Mouse (Mus musculus) limb, embryonic 12.5 days (tissue): Measurements from ENCODE around the gene Mien1. TPM values are rescaled to one million over a fixed set of nuclear protein-coding genes. Genes with fewer than 3 reads are reported as not detected.
A peak's percentile ranks its signal among the peaks of the same experiment; 100 is the strongest.

Experiments used
- ATAC-seq: fragments of 200-750 bp; cut with Nextera tagmentation; 2 replicates; pipeline ENCODE4 v1.8.0; 2017; ENCODE audit warnings: low read depth, moderate TSS enrichment; ENCODE audit not compliant: insufficient number of reproducible peaks, insufficient read depth, low FRiP score, low TSS enrichment
- H3K27ac ChIP-seq: fragments of 300-500 bp; sonication (generic); 2 replicates; pipeline ENCODE4 v1.5.1; 2016; ENCODE audit warnings: mild to moderate bottlenecking, moderate library complexity
- H3K27me3 ChIP-seq: fragments of 300-500 bp; sonication (generic); 2 replicates; pipeline ENCODE4 v1.6.1; 2016; ENCODE audit warnings: mild to moderate bottlenecking, moderate library complexity
- H3K36me3 ChIP-seq: fragments of 300-500 bp; sonication (generic); 2 replicates; pipeline ENCODE4 v1.6.1; 2016; ENCODE audit warnings: mild to moderate bottlenecking, moderate library complexity
- H3K4me1 ChIP-seq: fragments of 300-500 bp; sonication (generic); replicated peaks from 2 replicates; pipeline ENCODE4 v1.6.1; 2016
- H3K4me2 ChIP-seq: fragments of 300-500 bp; sonication (generic); 2 replicates; pipeline ENCODE4 v1.6.1; 2016; ENCODE audit warnings: mild to moderate bottlenecking, moderate library complexity
- H3K4me3 ChIP-seq: fragments of 300-500 bp; sonication (generic); replicated peaks from 2 replicates; pipeline ENCODE4 v1.5.1; 2016; ENCODE audit warnings: mild to moderate bottlenecking
- H3K9ac ChIP-seq: fragments of 300-500 bp; sonication (generic); replicated peaks from 2 replicates; pipeline ENCODE4 v1.6.1; 2016; ENCODE audit warnings: mild to moderate bottlenecking, moderate library complexity
- H3K9me3 ChIP-seq: fragments of 300-500 bp; sonication (generic); 2 replicates; pipeline ENCODE4 v1.6.1; 2016; ENCODE audit warnings: mild to moderate bottlenecking, moderate library complexity
- WGBS: fragments of 180-500 bp; shearing (Covaris S2); methylation state at CpG from one replicate; pipeline ENCODE4 v1.1.7; 2016; 5-methylcytosine and 5-hydroxymethylcytosine counted together
- polyA plus RNA-seq: library from polyadenylated mRNA; unstranded; fragments of >200 nt; fragmentation: Nextera tagmentation; extraction: Ambion mirVana; gene quantifications from 2 replicates; pipeline ENCODE4 v1.2.1, GENCODE M21; 2016

The Mien1 gene
- polyA plus RNA-seq, 1 experiment from 2014 or later = 79.8 TPM

DNA sequence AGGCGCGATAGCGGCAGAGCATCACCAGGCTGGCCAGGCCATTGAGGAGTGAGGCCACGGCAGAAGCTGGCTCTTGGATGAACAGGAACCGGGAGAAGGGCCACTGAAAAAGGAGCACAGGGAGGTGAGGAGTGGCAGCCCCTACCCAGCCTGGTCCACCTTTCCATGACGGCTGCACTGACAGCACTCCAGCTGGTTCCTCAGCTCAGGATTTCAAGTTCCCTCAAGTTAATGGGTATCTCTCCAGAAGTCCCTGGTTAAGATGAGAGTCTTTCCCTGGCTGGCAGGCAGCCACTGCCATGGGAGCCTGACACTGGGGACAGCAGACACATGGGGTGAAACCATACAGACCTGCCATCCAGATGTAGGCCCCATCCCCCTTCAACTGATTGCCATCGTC is 40.8 kb downstream of the Mien1 start:
- Histone ChIP-seq H3K4me1 (peaks cover 15% of the 10 kb centered on the region), H3K36me3 (peaks cover 5% of the 10 kb centered on the region; the same call in 1 of the 2 replicates), H3K27ac (no peak overlapping the region), H3K9me3 (no peaks in the 10 kb centered on the region), H3K9ac (no peak overlapping the region), H3K27me3 (peaks cover 10% of the 10 kb centered on the region), H3K4me3 (no peak overlapping the region), H3K4me2 (no peak overlapping the region)
- ATAC-seq = no peak
- WGBS = 84% methylated on average over 7 of the region's 7 CpGs

DNA sequence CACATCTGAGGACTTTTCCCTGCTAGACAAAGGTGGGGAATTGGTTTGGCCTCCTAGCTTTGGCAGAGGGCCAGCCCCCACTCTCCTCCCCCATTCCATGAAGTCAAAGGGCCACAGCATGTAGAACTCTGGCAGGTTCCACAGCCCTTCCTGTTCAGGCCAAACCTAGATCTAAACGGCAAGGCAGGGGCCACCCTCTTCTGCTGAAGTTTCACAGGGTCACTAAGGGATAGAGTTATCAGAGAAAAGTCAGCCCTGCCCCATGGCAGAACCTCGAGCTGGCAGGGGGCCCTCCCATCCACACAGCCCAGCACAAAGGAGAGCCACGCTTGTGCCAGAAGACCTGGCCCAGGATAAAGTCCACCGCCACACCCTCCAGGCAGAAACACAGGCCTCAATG is 43.8 kb downstream of the Mien1 start:
- peaks cover 5% of the 10 kb centered on the region; the same call in 1 of the 2 replicates for H3K36me3 ChIP-seq
- H3K4me1 ChIP-seq = peaks cover 13% of the 10 kb centered on the region
- H3K27me3 ChIP-seq = peaks cover 39% of the 10 kb centered on the region
- no peak for ATAC-seq
- H3K27ac ChIP-seq = no peak overlapping the region
- no peak overlapping the region for H3K4me3 ChIP-seq
- 62% methylated on average over 4 of the region's 4 CpGs for WGBS
- H3K4me2 ChIP-seq = no peak overlapping the region
- H3K9me3 ChIP-seq = no peaks in the 10 kb centered on the region
- no peak overlapping the region for H3K9ac ChIP-seq

DNA sequence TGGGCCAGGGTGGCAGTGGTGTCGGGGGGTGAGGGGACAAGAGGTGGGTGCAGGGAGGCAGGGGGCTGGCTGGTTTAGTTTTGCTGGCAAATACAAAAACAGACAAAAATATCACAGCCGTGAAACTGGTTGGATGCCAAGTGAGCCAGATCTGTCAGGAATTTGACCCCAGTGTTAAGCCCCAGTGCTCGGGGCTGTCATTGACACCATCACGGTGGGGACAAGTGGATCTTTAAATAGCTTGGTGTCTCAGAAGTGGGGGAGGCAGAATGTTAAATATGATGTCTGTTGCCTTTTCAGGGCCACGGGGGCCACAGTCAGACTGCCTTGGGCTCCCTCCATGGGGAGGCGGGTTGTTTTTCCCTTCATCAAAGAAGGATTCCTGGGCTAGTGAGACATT is 44.5 kb downstream of the Mien1 start:
- H3K4me2 ChIP-seq = no peak overlapping the region
- no peak overlapping the region for H3K4me3 ChIP-seq
- no peak for ATAC-seq
- H3K9me3 ChIP-seq = no peaks in the 10 kb centered on the region
- peaks cover 5% of the 10 kb centered on the region; the same call in 1 of the 2 replicates for H3K36me3 ChIP-seq
- no peak overlapping the region for H3K9ac ChIP-seq
- peaks cover 47% of the 10 kb centered on the region for H3K27me3 ChIP-seq
- H3K27ac ChIP-seq = no peak overlapping the region
- WGBS = 51% methylated on average over 6 of the region's 6 CpGs
- H3K4me1 ChIP-seq = peaks cover 13% of the 10 kb centered on the region

DNA sequence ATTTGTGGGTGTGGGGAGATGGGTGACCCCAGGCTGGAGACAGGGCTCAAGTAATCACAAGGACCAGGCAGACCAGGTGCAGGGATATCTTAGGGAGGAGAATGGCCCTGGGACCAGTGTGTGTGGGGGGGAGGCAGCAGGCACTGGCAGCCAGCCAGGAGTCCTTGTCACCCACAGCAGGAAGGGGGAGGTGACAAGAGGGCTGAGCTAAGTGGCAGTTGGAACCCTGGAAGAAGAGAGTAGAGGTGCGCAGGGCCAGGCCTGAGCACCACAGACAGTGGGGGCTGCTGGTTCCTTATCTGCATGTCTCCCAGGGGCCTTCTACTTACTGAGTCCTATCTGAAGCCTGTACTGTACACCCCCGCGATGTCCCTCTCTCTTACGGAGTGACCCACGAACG is 45.5 kb downstream of the Mien1 start:
- H3K27me3 ChIP-seq = peaks cover 56% of the 10 kb centered on the region
- peaks cover 13% of the 10 kb centered on the region for H3K4me1 ChIP-seq
- H3K9ac ChIP-seq = no peak overlapping the region
- H3K36me3 ChIP-seq = peaks cover 5% of the 10 kb centered on the region; the same call in 1 of the 2 replicates
- no peak overlapping the region for H3K27ac ChIP-seq
- 75% methylated on average over 6 of the region's 6 CpGs for WGBS
- ATAC-seq = no peak
- H3K4me3 ChIP-seq = no peak overlapping the region
- H3K9me3 ChIP-seq = no peaks in the 10 kb centered on the region
- no peak overlapping the region for H3K4me2 ChIP-seq

GRCm38 (mm10) chr11:98392645-98393044 is 46.1 kb downstream of the Mien1 start:
- Histone ChIP-seq H3K27ac (peak overlapping the region; percentile 23; the same call in 1 of the 2 replicates), H3K36me3 (peaks cover 3% of the 10 kb centered on the region; the same call in 1 of the 2 replicates), H3K9ac (0 out of 2 replicates have a peak overlapping the region, but pooled peaks have one; percentile 23), H3K4me2 (no peak overlapping the region), H3K27me3 (peaks cover 63% of the 10 kb centered on the region), H3K4me3 (no peak overlapping the region), H3K4me1 (peaks cover 13% of the 10 kb centered on the region), H3K9me3 (no peaks in the 10 kb centered on the region)
- ATAC-seq = no peak
- WGBS = 43% methylated on average over 4 of the region's 4 CpGs

- H3K27me3 ChIP-seq = peaks cover 69% of the 10 kb centered on the region
- H3K27ac ChIP-seq = peak overlapping the region; percentile 23; the same call in 1 of the 2 replicates
- H3K4me3 ChIP-seq = no peak overlapping the region
- no peaks in the 10 kb centered on the region for H3K9me3 ChIP-seq
- H3K9ac ChIP-seq = peak overlapping the region; percentile 18; the same call in 1 of the 2 replicates
- WGBS = 11% methylated on average over 8 of the region's 8 CpGs
- H3K4me1 ChIP-seq = peaks cover 13% of the 10 kb centered on the region
- no peak overlapping the region for H3K4me2 ChIP-seq
- no peak for ATAC-seq
- H3K36me3 ChIP-seq = no peaks in the 10 kb centered on the region
Observed at GRCm38 (mm10) chr11:98392034-98392433, 46.8 kb downstream of the Mien1 start.

DNA sequence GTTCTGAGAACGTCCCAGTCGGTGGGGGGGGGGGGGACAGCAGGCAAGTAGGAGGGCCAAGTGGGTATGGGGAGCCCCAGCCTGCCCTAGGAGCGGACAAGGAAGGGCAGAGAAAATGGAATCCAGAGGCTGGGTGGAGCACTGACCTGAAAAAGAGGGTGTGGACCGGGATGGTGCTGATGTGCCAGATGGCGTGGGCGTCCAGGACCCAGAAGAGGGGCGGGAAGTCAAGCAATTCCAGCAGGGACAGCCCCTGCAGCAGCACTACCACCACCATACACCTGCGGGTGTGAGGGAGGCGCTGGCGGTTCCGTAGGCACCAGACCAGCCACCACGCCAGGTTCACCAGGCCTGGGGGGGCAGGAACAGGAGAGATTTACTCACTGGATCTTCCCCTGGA is 48.6 kb downstream of the Mien1 start:
- no peaks in the 10 kb centered on the region for H3K9me3 ChIP-seq
- ATAC-seq = no peak
- 60% methylated on average over 12 of the region's 12 CpGs for WGBS
- peaks cover 19% of the 10 kb centered on the region for H3K4me1 ChIP-seq
- H3K4me2 ChIP-seq = no peak overlapping the region
- H3K27ac ChIP-seq = no peak overlapping the region
- H3K27me3 ChIP-seq = peaks cover 88% of the 10 kb centered on the region
- no peaks in the 10 kb centered on the region for H3K36me3 ChIP-seq
- H3K9ac ChIP-seq = no peak overlapping the region
- H3K4me3 ChIP-seq = no peak overlapping the region

DNA sequence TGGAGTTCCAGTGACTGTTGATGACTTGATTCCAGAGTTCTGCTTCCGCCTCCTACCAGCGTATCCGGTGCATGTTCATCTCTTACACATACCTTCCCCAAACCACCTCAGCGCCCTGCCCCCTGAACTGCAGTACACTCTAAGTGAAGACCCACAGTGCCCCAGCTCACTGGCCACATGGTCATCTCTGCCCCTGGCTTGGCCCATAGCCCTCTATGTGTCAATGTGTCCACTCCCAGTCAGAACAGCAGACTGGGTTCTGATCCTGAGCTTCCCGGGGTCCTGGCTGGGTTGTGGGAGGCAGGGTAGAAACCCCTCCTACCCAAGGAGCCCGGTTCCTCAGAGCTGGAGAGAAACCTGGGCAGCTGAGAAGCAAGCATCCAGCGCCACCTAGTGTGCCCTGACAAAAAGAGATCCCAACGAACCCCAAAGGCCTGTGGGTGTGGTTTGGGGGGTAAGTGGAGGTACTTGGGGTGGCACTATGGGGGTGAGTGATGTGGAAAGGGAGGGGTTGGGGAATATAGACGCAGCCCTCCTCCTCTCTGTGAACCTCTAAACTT is 49.5 kb downstream of the Mien1 start:
- ATAC-seq = no peak
- H3K36me3 ChIP-seq = no peaks in the 10 kb centered on the region
- peaks cover 97% of the 10 kb centered on the region for H3K27me3 ChIP-seq
- H3K9me3 ChIP-seq = no peaks in the 10 kb centered on the region
- 26% methylated on average over 9 of the region's 9 CpGs for WGBS
- peaks cover 18% of the 10 kb centered on the region for H3K4me1 ChIP-seq
- H3K27ac ChIP-seq = no peak overlapping the region
- no peak overlapping the region for H3K9ac ChIP-seq
- no peak overlapping the region for H3K4me3 ChIP-seq
- no peak overlapping the region for H3K4me2 ChIP-seq

- no peak for ATAC-seq
- H3K27me3 ChIP-seq = peaks cover 99% of the 10 kb centered on the region
Observed at GRCm38 (mm10) chr11:98388282-98388681, 50.5 kb downstream of the Mien1 start.

More at GRCm38 (mm10) chr11:98388282-98388681, 50.5 kb downstream of the Mien1 start:
- H3K36me3 ChIP-seq = no peaks in the 10 kb centered on the region
- no peak overlapping the region for H3K27ac ChIP-seq
- no peak overlapping the region for H3K4me2 ChIP-seq
- 71% methylated on average over 10 of the region's 10 CpGs for WGBS
- H3K4me1 ChIP-seq = peaks cover 11% of the 10 kb centered on the region
- no peaks in the 10 kb centered on the region for H3K9me3 ChIP-seq
- H3K4me3 ChIP-seq = no peak overlapping the region
- no peak overlapping the region for H3K9ac ChIP-seq

Other genes with a start within 250 kb of the Mien1 start
- gene Med1, start 245.7 kb downstream of the Mien1 start, polyA plus RNA-seq = 75.3 and 80.1 TPM in 2 replicates
- gene Cdk12, start 235.9 kb downstream of the Mien1 start, polyA plus RNA-seq = 15.1 and 17.0 TPM in 2 replicates
- 0.09 TPM in 1 of 2 replicates, not detected in the other for gene Neurod2, start 109.3 kb downstream of the Mien1 start, polyA plus RNA-seq
- 0.18 and 0.76 TPM in 2 replicates for gene Ppp1r1b, start 90.6 kb downstream of the Mien1 start, polyA plus RNA-seq
- 39.9 and 41.9 TPM in 2 replicates for gene Stard3, start 80.6 kb downstream of the Mien1 start, polyA plus RNA-seq
- 4.7 TPM in 2 replicates for gene Tcap, start 55.2 kb downstream of the Mien1 start, polyA plus RNA-seq
- gene Pnmt, start 52.5 kb downstream of the Mien1 start, polyA plus RNA-seq = 0.37 and 0.41 TPM in 2 replicates
- 7.9 and 9.7 TPM in 2 replicates for gene Pgap3, start 38.5 kb downstream of the Mien1 start, polyA plus RNA-seq
- 40.8 and 45.7 TPM in 2 replicates for gene Erbb2, start 26.5 kb downstream of the Mien1 start, polyA plus RNA-seq
- gene Grb7, start 7.4 kb upstream of the Mien1 start, polyA plus RNA-seq = 5.1 and 5.4 TPM in 2 replicates
- gene Ikzf3, start 107.0 kb upstream of the Mien1 start, polyA plus RNA-seq = 0.45 and 0.54 TPM in 2 replicates
- 0.65 TPM in 1 of 2 replicates, not detected in the other for gene Zpbp2, start 112.1 kb upstream of the Mien1 start, polyA plus RNA-seq
- 58.2 and 63.1 TPM in 2 replicates for gene Ormdl3, start 148.4 kb upstream of the Mien1 start, polyA plus RNA-seq
- not detected in 2 replicates for gene Lrrc3c, start 159.3 kb upstream of the Mien1 start, polyA plus RNA-seq
- 1.2 and 1.3 TPM in 2 replicates for gene Gm12355, start 186.7 kb upstream of the Mien1 start, polyA plus RNA-seq
- not detected in 2 replicates for gene Gsdma3, start 187.4 kb upstream of the Mien1 start, polyA plus RNA-seq
- not detected in 2 replicates for gene Gsdma2, start 207.8 kb upstream of the Mien1 start, polyA plus RNA-seq
- not detected in 2 replicates for gene Gsdma, start 225.4 kb upstream of the Mien1 start, polyA plus RNA-seq
- 247 and 258 TPM in 2 replicates for gene Psmd3, start 243.6 kb upstream of the Mien1 start, polyA plus RNA-seq